Mouse (Mus musculus) urinary bladder, postnatal 4 days (tissue): ENCODE data around the gene Nfatc3.
"Not testable (repeated sequence)": the region's sequence is repeated elsewhere in the genome, so short reads cannot be mapped to it uniquely, and the experiment has no call there.

ENCODE experiments used
- DNase-seq, 2 experiments: peaks; one replicate each; pipeline ENCODE4 v3.0.0; 2021 to 2022; ENCODE audit warnings: low spot score in 2 of 2

Nfatc3 gene

GRCm38 (mm10) chr8:106058731-106059612, at the start of gene Nfatc3:
Gene Nfatc3 (plus strand): TSS chr8:106058840.
- peak; percentile 96 for DNase-seq

DNA sequence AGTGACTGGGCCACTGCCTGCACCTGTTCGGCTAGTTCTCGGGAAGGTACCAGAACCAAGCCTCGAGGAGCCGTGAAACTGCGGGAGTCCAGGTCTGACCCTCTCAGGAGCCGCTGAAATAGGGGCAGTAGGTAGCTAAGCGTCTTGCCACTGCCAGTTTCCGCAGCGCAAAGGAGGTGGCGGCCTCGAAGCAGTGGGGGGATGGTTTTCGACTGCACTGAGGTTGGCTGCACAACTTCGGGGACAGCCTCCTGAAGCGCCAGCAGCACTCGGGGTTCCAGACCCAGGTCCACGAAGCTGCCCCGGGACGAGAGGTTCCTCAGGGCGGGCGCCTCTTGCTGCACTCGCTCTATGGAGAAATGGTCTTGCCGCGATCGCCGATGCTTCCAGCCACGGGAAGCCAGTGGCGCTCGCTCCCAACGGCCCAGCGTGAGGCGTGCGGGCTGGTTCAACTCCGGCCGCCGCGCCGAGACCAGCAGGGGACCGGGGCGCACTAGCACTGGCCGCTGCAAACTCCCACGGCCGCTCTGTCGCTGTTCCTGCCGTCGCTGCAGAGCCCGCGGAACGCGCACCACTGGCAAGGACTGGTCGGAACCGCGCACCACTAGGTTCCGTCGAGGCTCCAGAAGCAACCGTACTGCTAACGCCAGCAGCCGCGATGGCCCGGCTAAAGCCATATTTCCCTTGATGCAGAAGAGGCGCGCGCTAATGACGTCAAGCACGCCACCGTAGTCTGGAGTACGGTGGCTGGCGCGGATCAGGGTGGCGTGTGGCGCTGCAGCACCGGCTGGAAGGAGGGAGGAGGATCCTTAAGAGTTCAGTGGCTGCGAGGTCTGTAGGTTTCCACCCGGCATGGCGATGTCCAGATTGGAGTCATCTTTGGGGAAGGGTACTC, 47.6 kb upstream of the Nfatc3 start:
- peak; percentile 86 to 92 for DNase-seq

GRCm38 (mm10) chr8:106011643-106011986, 47.0 kb upstream of the Nfatc3 start, which contains the start of gene Ddx28:
Gene Ddx28 (minus strand): TSS chr8:106011882.
- DNase-seq = no peak

- DNase-seq = not testable (repeated sequence)
Observed at GRCm38 (mm10) chr8:106012203-106012602, 46.4 kb upstream of the Nfatc3 start.

- no peak for DNase-seq
Observed at GRCm38 (mm10) chr8:106016284-106016683, 42.4 kb upstream of the Nfatc3 start.

- DNase-seq = no peak
Observed at GRCm38 (mm10) chr8:106017130-106017529, 41.5 kb upstream of the Nfatc3 start.

DNA sequence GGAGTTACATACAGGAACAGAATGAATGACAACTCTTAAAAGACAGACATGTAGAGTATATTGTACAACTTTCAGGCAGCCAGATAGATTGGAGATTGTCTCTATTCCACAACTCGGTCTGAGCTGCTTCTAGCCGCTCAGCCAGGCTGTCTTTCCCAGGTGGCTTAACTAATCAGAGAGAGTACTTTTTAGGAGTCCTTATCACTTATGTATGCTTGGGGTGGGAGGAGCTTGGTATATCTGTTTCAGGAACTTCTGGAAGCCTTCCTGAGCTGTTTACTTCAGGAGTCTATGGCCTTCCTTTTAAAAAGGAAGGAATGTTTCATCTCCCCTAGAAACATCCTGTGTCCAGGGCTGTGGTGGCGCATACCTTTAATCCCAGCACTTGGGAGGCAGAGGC, 40.6 kb upstream of the Nfatc3 start:
- no peak for DNase-seq

GRCm38 (mm10) chr8:106022483-106022882, 36.2 kb upstream of the Nfatc3 start:
- DNase-seq = peak; percentile 45 to 69

DNA sequence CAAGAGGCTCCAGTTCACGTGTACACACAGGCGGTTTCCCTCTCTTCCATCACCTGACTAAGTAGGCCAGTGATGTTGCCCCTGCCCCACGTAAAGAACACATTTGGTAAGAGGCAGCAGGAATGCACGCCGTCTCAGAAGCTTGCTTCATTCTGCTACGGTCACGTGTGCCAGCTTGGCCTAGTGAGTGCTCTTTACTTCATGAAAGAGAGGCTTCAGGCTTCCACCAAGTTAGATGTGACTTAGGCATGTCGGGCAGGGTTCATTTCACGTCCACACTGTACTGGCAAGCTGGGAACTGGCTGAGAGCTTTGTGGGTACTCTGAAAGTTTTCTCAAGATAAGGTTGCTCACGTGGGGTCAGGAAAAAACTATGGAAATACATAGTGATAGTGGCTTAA, 19.9 kb upstream of the Nfatc3 start:
- DNase-seq = no peak

DNA sequence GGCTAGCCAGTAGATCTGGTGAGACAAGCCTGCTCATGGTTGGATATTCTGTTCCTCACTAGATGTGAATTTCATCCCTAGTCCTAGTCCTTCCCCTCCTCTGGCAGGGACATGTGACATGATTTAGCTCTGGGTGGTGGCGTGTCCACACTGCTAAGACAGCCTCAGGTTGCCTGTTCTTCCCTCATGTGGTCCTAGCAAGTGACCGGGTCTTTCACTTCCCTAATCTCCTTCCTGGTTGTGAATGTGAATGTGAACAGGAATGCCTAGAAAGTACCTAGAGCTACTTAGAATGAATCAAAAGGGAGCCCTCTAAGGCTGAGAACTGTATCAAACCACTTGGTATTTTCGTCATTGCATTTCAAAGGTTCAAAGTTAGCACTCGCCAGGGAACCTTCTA, 19.0 kb upstream of the Nfatc3 start:
- no peak for DNase-seq

DNA sequence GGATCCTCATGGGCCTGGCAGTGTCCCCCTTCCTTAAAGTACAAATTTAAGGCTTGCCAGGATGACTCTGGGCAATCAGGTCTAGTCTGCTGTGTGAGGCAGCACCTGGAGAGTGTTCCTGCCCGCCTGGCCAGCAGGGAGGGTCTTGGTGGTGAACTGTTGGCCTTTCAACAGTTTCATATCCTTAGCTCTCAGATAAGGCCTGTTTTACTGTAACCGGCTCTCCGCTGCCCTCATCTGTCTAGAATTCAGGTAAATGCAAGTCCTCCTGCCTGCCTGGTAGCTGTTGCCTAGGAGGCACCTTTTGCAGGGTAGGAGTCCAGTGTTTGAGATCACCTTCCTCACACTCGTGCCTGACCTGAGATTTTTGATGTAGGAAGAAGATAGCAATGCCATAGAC, 18.4 kb upstream of the Nfatc3 start:
- peak in 1 of 2 experiments; percentile 13 for DNase-seq

- DNase-seq = no peak
Observed at GRCm38 (mm10) chr8:106043055-106043454, 15.6 kb upstream of the Nfatc3 start.

DNA sequence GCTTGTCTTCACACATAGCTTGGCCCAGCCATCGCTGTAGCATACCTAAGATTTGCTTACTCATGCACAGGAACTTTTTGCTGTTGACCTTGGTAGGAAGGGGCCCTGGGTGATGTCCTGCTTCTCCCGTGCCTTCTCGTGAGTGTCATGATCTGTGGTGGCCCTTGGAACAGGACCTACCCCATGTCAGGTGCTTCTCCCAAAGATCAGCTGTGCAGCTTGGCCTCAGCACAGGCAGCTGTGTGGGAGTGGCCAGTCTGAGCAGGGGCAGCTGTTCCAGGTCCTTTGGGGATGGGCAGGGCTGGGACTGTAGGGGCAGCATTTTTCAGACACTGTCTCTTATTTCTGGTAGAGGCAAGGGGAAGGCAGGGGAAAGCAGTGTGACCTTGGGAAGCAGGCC, 14.5 kb upstream of the Nfatc3 start:
- DNase-seq = peak in 1 of 2 experiments; percentile 40

DNA sequence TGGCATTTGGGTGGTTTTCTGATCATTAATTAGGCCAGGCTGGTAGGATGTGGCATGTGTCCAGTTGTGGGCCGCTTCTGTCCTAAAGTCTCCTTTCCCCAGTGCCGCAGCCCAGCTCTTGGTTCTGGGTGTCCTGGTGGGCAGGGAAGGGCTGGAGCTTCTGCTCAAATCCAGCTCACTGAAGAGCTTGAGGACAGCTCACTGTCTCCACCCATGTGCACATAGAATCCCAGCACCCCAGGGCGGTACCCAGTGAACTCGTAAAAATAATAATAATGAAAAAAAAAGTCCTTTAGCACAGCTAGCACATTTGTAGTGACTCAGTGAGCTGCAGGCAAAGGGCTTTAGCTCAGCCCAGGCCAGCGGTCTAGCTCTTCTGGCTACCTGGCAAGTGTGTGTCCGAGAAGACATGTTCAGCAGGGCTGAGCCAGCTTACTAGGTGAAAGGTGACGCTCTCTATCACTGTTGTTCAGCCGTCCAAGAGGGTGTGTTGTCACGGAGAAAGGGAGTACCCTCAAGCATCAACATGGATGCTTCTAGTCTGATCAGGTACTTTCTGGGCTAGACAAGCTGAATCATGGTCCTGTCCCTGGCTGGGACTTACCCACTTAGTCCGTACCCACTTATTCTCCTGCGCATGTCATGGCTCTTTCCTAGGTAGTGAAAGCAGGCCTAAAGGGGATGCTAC, 11.6 kb upstream of the Nfatc3 start:
- no peak for DNase-seq

DNA sequence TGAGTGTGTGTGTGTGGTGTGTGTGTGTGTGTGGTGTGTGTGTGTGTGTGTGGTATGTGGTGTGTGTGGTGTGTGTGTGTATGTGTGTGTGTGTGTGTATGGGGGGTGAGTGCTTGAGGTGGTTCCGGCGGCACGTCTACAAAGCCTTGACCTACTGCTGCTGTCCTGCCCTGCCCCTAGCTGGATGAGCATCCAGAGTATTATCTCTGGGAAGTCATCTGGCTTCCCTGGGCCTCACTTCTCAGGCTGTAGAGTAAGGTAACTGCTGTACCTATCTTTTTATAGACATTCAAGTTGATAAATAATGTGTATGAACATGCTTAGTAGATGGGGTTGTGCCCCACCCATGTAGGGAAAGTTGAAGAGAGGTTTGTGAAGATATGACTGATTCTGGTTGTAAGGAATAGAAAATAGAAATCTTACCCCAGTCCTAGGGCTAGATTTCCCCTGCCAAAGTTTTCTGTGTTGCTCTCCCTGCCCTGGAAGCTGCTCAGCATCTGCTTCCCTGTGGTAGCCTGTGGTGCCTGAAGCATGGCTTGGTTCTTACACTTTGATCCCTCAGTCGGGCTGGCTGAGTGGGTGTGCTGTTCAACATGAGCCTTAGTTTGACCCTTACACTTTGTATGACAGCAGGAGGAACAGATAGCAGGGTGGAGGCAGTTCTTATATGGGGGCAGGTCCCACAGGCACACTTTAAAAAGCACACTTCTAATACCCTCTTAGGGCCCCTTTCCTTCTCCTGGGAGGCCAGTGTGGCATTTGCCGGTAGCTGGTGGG, 10.6 kb upstream of the Nfatc3 start:
- DNase-seq = no peak

DNA sequence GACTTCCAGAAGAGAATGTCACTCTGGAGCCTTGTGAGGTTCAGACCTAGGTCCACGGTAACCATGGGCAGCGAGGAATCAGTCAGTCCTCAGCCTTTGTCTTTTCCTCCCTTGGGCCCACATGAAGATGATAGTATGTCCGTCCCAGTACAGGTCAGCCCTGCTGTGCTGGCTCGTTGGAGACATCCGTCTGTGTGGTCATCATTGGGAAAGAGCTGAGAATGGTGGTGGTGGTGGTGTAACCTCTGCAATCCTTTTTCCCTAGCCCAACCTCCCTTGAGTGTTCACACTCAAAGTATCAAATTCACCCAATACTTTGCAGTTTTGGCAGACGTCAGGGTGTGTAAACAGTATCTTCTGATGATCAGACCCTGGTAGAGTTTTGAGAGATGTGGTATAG, 8.8 kb upstream of the Nfatc3 start:
- no peak for DNase-seq

DNA sequence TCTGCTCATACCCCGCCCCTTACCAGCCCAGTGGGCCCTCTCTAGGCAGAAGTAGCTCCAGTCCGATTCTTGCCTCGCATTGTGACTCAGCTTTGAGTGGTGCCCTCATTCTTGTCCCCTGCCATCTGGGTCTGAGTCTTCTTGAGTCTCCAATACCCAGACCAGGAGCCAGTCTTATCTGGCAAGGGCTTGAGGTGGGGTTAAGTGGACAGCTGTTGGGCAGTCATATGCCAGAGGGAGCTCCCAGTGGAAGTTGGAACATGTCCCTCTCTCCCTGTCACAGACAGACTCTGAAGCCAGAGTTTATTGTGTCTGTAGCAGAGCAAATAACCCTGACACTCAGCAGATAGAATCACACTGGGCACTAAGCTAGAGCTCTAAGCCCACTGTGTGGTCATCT, 7.6 kb upstream of the Nfatc3 start:
- DNase-seq = no peak

DNA sequence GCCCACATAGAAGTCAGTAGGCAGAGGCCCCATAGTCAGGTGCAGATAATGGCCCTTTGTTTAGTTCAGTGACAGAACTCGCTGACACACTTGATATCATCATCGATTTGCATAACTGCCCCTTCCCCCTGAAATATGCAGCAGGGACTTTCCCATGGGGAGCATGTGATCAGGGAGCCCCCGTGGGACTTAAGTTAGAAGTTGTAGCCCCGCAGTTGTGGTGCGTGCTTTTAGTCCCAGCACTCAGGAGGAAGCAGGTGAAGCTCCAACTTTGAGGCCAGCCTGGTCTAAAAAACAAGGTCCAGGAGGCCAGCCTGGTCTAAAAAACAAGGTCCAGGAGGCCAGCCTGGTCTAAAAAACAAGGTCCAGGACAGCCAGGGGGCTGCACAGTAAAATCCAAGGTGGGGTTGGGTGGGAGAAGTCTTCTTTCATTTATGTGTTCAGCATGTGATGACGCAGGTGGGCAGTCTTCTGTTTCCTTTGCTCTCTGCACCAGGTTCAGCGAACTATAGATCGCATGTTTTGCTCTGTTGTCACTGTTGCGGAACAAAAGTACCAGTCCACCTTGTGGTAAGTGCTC, 6.0 kb upstream of the Nfatc3 start:
- no peak for DNase-seq

DNA sequence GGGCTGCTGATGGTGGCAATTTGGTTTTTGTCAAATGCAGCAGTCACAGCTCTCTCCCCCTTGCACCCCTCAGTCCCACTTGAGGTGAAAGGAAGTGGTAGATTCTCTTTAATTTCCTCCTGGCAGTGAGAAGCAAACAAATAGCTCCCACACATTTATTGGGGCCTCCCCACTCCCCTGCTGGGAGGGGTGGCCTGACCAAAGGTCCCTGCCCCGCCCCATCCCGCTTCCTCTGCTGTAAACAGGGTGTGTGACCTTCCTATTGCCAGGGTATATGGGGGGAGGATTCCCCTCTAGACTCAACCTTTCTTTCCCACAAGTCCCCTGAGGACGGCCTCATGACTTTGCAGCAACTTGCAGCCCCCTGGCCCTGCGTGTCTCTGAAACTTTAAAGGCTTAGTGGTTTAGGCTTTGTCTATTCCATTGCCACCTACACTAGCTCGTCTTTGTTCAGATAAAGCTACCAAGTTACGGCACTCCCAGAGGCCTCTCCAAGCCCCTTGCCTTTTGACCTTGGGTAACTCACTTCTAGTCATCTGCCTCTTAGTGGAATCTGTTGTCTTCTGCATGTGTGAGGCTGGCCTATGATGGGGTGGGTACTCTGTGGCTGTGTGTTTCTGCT, 4.3 kb upstream of the Nfatc3 start:
- no peak for DNase-seq

DNA sequence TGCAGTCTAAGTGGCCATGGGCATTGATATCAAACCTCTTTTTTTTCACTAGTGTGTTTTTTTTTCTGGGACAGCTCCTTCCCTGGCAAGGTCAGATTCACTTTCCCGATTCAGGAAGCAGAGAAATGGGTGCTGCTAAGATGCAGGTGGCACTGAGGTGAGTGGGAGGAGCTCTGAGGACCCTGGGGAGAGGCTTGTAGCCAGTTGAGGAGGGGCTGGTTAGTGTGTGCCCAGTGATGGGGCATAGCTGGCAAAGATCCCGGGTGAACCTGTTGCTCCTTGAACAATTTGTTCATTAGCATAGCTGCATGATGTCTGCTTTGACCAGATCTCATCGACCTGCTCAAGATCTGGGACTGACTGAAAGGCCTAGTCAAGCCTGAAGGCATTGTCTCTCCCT, 3.6 kb upstream of the Nfatc3 start:
- DNase-seq = no peak
